Mouse (Mus musculus): ENCODE data around the gene Col8a2. TPM values are rescaled to one million over a fixed set of nuclear protein-coding genes. Genes with fewer than 3 reads are reported as not detected.
A peak's percentile ranks its signal among the peaks of the same experiment; 100 is the strongest.

Col8a2 gene
- polyA plus RNA-seq, 1 experiment from 2014 or later, result 5.8 TPM

GRCm38 (mm10) chr4:126291196-126291595 is 4.6 kb downstream of the Col8a2 start:
- no peak for ATAC-seq
- Histone ChIP-seq H3K9me3 (ENCODE audit: control insufficient read depth, low read length) (peaks cover under 1% of the 10 kb centered on the region; the same call in 1 of the 2 replicates), H3K4me1 (ENCODE audit: control insufficient read depth, insufficient read depth, low read depth, low read length) (peaks cover 5% of the 10 kb centered on the region), H3K27me3 (replicated peaks; ENCODE audit: control insufficient read depth, insufficient read depth, low read length) (peaks cover 17% of the 10 kb centered on the region), H3K36me3 (ENCODE audit: control insufficient read depth, insufficient read depth, low read length) (no peaks in the 10 kb centered on the region), H3K27ac (ENCODE audit: low read depth, low read length) (no peak overlapping the region), H3K4me3 (ENCODE audit: low read length) (no peak overlapping the region), H3K9ac (ENCODE audit: low read depth, low read length) (no peak overlapping the region), H3K4me2 (ENCODE audit: low read length) (no peak overlapping the region)
- 31% methylated on average over 13 of the region's 13 CpGs for WGBS

- Histone ChIP-seq H3K4me1 (ENCODE audit: control insufficient read depth, insufficient read depth, low read depth, low read length) (peaks cover 11% of the 10 kb centered on the region), H3K27me3 (replicated peaks; ENCODE audit: control insufficient read depth, insufficient read depth, low read length) (peaks cover 20% of the 10 kb centered on the region), H3K36me3 (ENCODE audit: control insufficient read depth, insufficient read depth, low read length) (no peaks in the 10 kb centered on the region), H3K4me3 (ENCODE audit: low read length) (no peak overlapping the region), H3K27ac (ENCODE audit: low read depth, low read length) (no peak overlapping the region), H3K9me3 (ENCODE audit: control insufficient read depth, low read length) (no peaks in the 10 kb centered on the region), H3K4me2 (ENCODE audit: low read length) (no peak overlapping the region), H3K9ac (ENCODE audit: low read depth, low read length) (no peak overlapping the region)
- 75% methylated on average over 6 of the region's 6 CpGs for WGBS
- no peak for ATAC-seq
Observed at GRCm38 (mm10) chr4:126295152-126295551, 8.6 kb downstream of the Col8a2 start.

- no peak overlapping the region for H3K4me2 ChIP-seq (ENCODE audit: low read length)
- no peak overlapping the region for H3K4me3 ChIP-seq (ENCODE audit: low read length)
- no peak for ATAC-seq
- no peak overlapping the region for H3K27ac ChIP-seq (ENCODE audit: low read depth, low read length)
- H3K36me3 ChIP-seq (ENCODE audit: control insufficient read depth, insufficient read depth, low read length), result no peaks in the 10 kb centered on the region
- no peaks in the 10 kb centered on the region for H3K9me3 ChIP-seq (ENCODE audit: control insufficient read depth, low read length)
- H3K27me3 ChIP-seq (replicated peaks; ENCODE audit: control insufficient read depth, insufficient read depth, low read length), result peaks cover 28% of the 10 kb centered on the region
- H3K4me1 ChIP-seq (ENCODE audit: control insufficient read depth, insufficient read depth, low read depth, low read length), result peaks cover 14% of the 10 kb centered on the region
- WGBS, result 31% methylated on average over 4 of the region's 4 CpGs
- no peak overlapping the region; the same call in 1 of the 2 replicates for H3K9ac ChIP-seq (ENCODE audit: low read depth, low read length)
Observed at GRCm38 (mm10) chr4:126295937-126296336, 9.3 kb downstream of the Col8a2 start.

GRCm38 (mm10) chr4:126296617-126297101 is 10.1 kb downstream of the Col8a2 start:
- ATAC-seq, result peak; percentile 38; the same call in 1 of the 2 replicates
- H3K9ac ChIP-seq (ENCODE audit: low read depth, low read length), result peak overlapping the region; percentile 68
- H3K9me3 ChIP-seq (ENCODE audit: control insufficient read depth, low read length), result no peaks in the 10 kb centered on the region
- H3K27me3 ChIP-seq (replicated peaks; ENCODE audit: control insufficient read depth, insufficient read depth, low read length), result peaks cover 34% of the 10 kb centered on the region
- H3K36me3 ChIP-seq (ENCODE audit: control insufficient read depth, insufficient read depth, low read length), result no peaks in the 10 kb centered on the region
- H3K27ac ChIP-seq (ENCODE audit: low read depth, low read length), result no peak overlapping the region; the same call in 1 of the 2 replicates
- H3K4me1 ChIP-seq (ENCODE audit: control insufficient read depth, insufficient read depth, low read depth, low read length), result peaks cover 21% of the 10 kb centered on the region
- peak overlapping the region; percentile 75 for H3K4me2 ChIP-seq (ENCODE audit: low read length)
- WGBS, result 2% methylated on average over 31 of the region's 34 CpGs
- peak overlapping the region; percentile 39 for H3K4me3 ChIP-seq (ENCODE audit: low read length)

GRCm38 (mm10) chr4:126300916-126301583 is 14.5 kb downstream of the Col8a2 start:
- Histone ChIP-seq H3K4me3 (ENCODE audit: low read length) (peak overlapping the region; percentile 30), H3K4me2 (ENCODE audit: low read length) (peak overlapping the region; percentile 53), H3K36me3 (ENCODE audit: control insufficient read depth, insufficient read depth, low read length) (no peaks in the 10 kb centered on the region), H3K27me3 (replicated peaks; ENCODE audit: control insufficient read depth, insufficient read depth, low read length) (peaks cover 47% of the 10 kb centered on the region), H3K4me1 (ENCODE audit: control insufficient read depth, insufficient read depth, low read depth, low read length) (peaks cover 24% of the 10 kb centered on the region), H3K9me3 (ENCODE audit: control insufficient read depth, low read length) (no peaks in the 10 kb centered on the region), H3K27ac (ENCODE audit: low read depth, low read length) (no peak overlapping the region), H3K9ac (ENCODE audit: low read depth, low read length) (peak overlapping the region; percentile 39)
- WGBS, result under 1% methylated on average over 40 of the region's 50 CpGs
- ATAC-seq, result no peak

GRCm38 (mm10) chr4:126301584-126302309 is 15.2 kb downstream of the Col8a2 start:
- no peak overlapping the region for H3K27ac ChIP-seq (ENCODE audit: low read depth, low read length)
- peaks cover 18% of the 10 kb centered on the region for H3K4me1 ChIP-seq (ENCODE audit: control insufficient read depth, insufficient read depth, low read depth, low read length)
- WGBS, result 1% methylated on average over 27 of the region's 27 CpGs
- H3K27me3 ChIP-seq (replicated peaks; ENCODE audit: control insufficient read depth, insufficient read depth, low read length), result peaks cover 43% of the 10 kb centered on the region
- peak overlapping the region; percentile 39 for H3K9ac ChIP-seq (ENCODE audit: low read depth, low read length)
- H3K36me3 ChIP-seq (ENCODE audit: control insufficient read depth, insufficient read depth, low read length), result no peaks in the 10 kb centered on the region
- ATAC-seq, result no peak
- H3K4me2 ChIP-seq (ENCODE audit: low read length), result peak overlapping the region; percentile 53
- H3K4me3 ChIP-seq (ENCODE audit: low read length), result peak overlapping the region; percentile 30
- H3K9me3 ChIP-seq (ENCODE audit: control insufficient read depth, low read length), result no peaks in the 10 kb centered on the region

GRCm38 (mm10) chr4:126303877-126304276 is 17.3 kb downstream of the Col8a2 start:
- no peak for ATAC-seq
- no peak overlapping the region for H3K27ac ChIP-seq (ENCODE audit: low read depth, low read length)
- H3K36me3 ChIP-seq (ENCODE audit: control insufficient read depth, insufficient read depth, low read length), result no peaks in the 10 kb centered on the region
- no peak overlapping the region for H3K4me3 ChIP-seq (ENCODE audit: low read length)
- WGBS, result 54% methylated on average over 4 of the region's 4 CpGs
- peaks cover 34% of the 10 kb centered on the region for H3K27me3 ChIP-seq (replicated peaks; ENCODE audit: control insufficient read depth, insufficient read depth, low read length)
- peaks cover 13% of the 10 kb centered on the region for H3K4me1 ChIP-seq (ENCODE audit: control insufficient read depth, insufficient read depth, low read depth, low read length)
- no peak overlapping the region for H3K9ac ChIP-seq (ENCODE audit: low read depth, low read length)
- no peaks in the 10 kb centered on the region for H3K9me3 ChIP-seq (ENCODE audit: control insufficient read depth, low read length)
- H3K4me2 ChIP-seq (ENCODE audit: low read length), result no peak overlapping the region

- no peaks in the 10 kb centered on the region for H3K9me3 ChIP-seq (ENCODE audit: control insufficient read depth, low read length)
- H3K27ac ChIP-seq (ENCODE audit: low read depth, low read length), result no peak overlapping the region
- no peak overlapping the region for H3K9ac ChIP-seq (ENCODE audit: low read depth, low read length)
- no peak overlapping the region for H3K4me2 ChIP-seq (ENCODE audit: low read length)
- H3K4me3 ChIP-seq (ENCODE audit: low read length), result no peak overlapping the region
- H3K4me1 ChIP-seq (ENCODE audit: control insufficient read depth, insufficient read depth, low read depth, low read length), result peaks cover 13% of the 10 kb centered on the region
- H3K27me3 ChIP-seq (replicated peaks; ENCODE audit: control insufficient read depth, insufficient read depth, low read length), result peaks cover 24% of the 10 kb centered on the region
- no peaks in the 10 kb centered on the region for H3K36me3 ChIP-seq (ENCODE audit: control insufficient read depth, insufficient read depth, low read length)
- no peak for ATAC-seq
- 88% methylated on average over 1 of the region's 1 CpGs for WGBS
Observed at GRCm38 (mm10) chr4:126305428-126305827, 18.8 kb downstream of the Col8a2 start.

- Histone ChIP-seq H3K27ac (ENCODE audit: low read depth, low read length) (no peak overlapping the region), H3K27me3 (replicated peaks; ENCODE audit: control insufficient read depth, insufficient read depth, low read length) (peaks cover 18% of the 10 kb centered on the region), H3K4me1 (ENCODE audit: control insufficient read depth, insufficient read depth, low read depth, low read length) (peaks cover 9% of the 10 kb centered on the region), H3K4me3 (ENCODE audit: low read length) (no peak overlapping the region), H3K9ac (ENCODE audit: low read depth, low read length) (no peak overlapping the region), H3K4me2 (ENCODE audit: low read length) (no peak overlapping the region), H3K9me3 (ENCODE audit: control insufficient read depth, low read length) (no peaks in the 10 kb centered on the region), H3K36me3 (ENCODE audit: control insufficient read depth, insufficient read depth, low read length) (no peaks in the 10 kb centered on the region)
- ATAC-seq, result no peak
- 90% methylated on average over 6 of the region's 6 CpGs for WGBS
Observed at GRCm38 (mm10) chr4:126306058-126306457, 19.5 kb downstream of the Col8a2 start.

Data from hindbrain, embryonic 16.5 days (tissue).